Mouse (Mus musculus) erythroid progenitor cell, adult 5-6 weeks (primary cell): ENCODE results near the gene Zfp605. TPM values are rescaled to one million over a fixed set of nuclear protein-coding genes. Genes with fewer than 3 reads are reported as not detected.
A peak's percentile ranks its signal among the peaks of the same experiment; 100 is the strongest.
"Not testable (repeated sequence)": the region's sequence is repeated elsewhere in the genome, so short reads cannot be mapped to it uniquely, and the experiment has no call there.

Source experiments
- ATAC-seq: replicated peaks from 2 replicates; pipeline ENCODE4 v1.8.0; 2016; ENCODE audit warnings: moderate number of reproducible peaks, mild to moderate bottlenecking, moderate TSS enrichment, inconsistent platforms; ENCODE audit not compliant: poor library complexity, low FRiP score, severe bottlenecking
- total RNA-seq, 2 experiments: library from RNA; stranded (forward) in 1 of 2; stranded (reverse) in 1 of 2; fragments of 150-400 nt in 1 of 2; fragments of 186-747, 209-891 nt in 1 of 2; gene quantifications; 2 replicates each; pipeline versions ENCODE4 v1.2.3 to v1.2.4; 2015 to 2017; ENCODE audit warnings: low replicate concordance in 2 of 2

The Zfp605 gene
- total RNA-seq (2015; ENCODE audit: low replicate concordance) (0.36 TPM in 1 of 2 replicates, not detected in the other), total RNA-seq (2017; ENCODE audit: low replicate concordance) (1.4 and 4.1 TPM in 2 replicates)

GRCm38 (mm10) chr5:110109991-110110441, at the start of gene Zfp605:
Gene Zfp605, plus strand, starts transcription at chr5:110110092.
- peak; percentile 56 for ATAC-seq

GRCm38 (mm10) chr5:110072413-110072812, 37.5 kb upstream of the Zfp605 start, which contains the start of gene Gm17655:
Gene Gm17655, minus strand, starts transcription at chr5:110072513.
- not testable (repeated sequence) for ATAC-seq

- no peak for ATAC-seq
These were observed 26.9 kb upstream of the Zfp605 start for GRCm38 (mm10) chr5:110082961-110083360.

GRCm38 (mm10) chr5:110086161-110086866, 23.6 kb upstream of the Zfp605 start:
- no peak for ATAC-seq

- ATAC-seq = no peak
These were observed 18.3 kb upstream of the Zfp605 start for GRCm38 (mm10) chr5:110091546-110091945.

GRCm38 (mm10) chr5:110094030-110094846, 15.7 kb upstream of the Zfp605 start, which contains the start of gene Gm35315:
Gene Gm35315, minus strand, starts transcription at chr5:110094420.
- ATAC-seq = peak; percentile 100

GRCm38 (mm10) chr5:110094847-110095213, 15.1 kb upstream of the Zfp605 start:
- 0 out of 2 replicates have a peak, but pooled peaks have one; percentile 47 for ATAC-seq

- ATAC-seq = no peak
These were observed 10.9 kb upstream of the Zfp605 start for GRCm38 (mm10) chr5:110098991-110099477.

GRCm38 (mm10) chr5:110099656-110100580, 10.0 kb upstream of the Zfp605 start, which contains the start of gene Plcxd1:
Gene Plcxd1, plus strand, starts transcription at chr5:110099969.
- no peak for ATAC-seq

GRCm38 (mm10) chr5:110100921-110101631, 8.8 kb upstream of the Zfp605 start:
- no peak for ATAC-seq

- ATAC-seq = no peak
These were observed 8.1 kb upstream of the Zfp605 start for GRCm38 (mm10) chr5:110101716-110102347.

GRCm38 (mm10) chr5:110102429-110102828, 7.5 kb upstream of the Zfp605 start:
- no peak for ATAC-seq

- no peak for ATAC-seq
These were observed 6.9 kb upstream of the Zfp605 start for GRCm38 (mm10) chr5:110102853-110103625.

GRCm38 (mm10) chr5:110103901-110104615, 5.8 kb upstream of the Zfp605 start:
- ATAC-seq = no peak

- no peak for ATAC-seq
These were observed 5.1 kb upstream of the Zfp605 start for GRCm38 (mm10) chr5:110104616-110105380.
